Mouse (Mus musculus) hindbrain, embryonic 15.5 days (tissue): ENCODE measurements around the gene 2410004B18Rik. TPM values are rescaled to one million over a fixed set of nuclear protein-coding genes. Genes with fewer than 3 reads are reported as not detected.

Experiments used
- ATAC-seq: fragments of 200-750 bp; cut with Nextera tagmentation; 2 replicates; pipeline ENCODE4 v1.8.0; 2017; ENCODE audit warnings: low read depth, moderate number of reproducible peaks, moderate TSS enrichment; ENCODE audit not compliant: low FRiP score
- H3K27ac ChIP-seq: fragments of 300-500 bp; sonication (generic); replicated peaks from 2 replicates; pipeline ENCODE4 v1.5.1; 2015; ENCODE audit warnings: mild to moderate bottlenecking, inconsistent platforms
- H3K27me3 ChIP-seq: fragments of 300-500 bp; sonication (generic); 2 replicates; pipeline ENCODE4 v1.6.1; 2015; ENCODE audit warnings: control low read depth, inconsistent platforms
- H3K36me3 ChIP-seq: fragments of 300-500 bp; sonication (generic); 2 replicates; pipeline ENCODE4 v1.6.1; 2015; ENCODE audit warnings: control low read depth, inconsistent platforms
- H3K4me1 ChIP-seq: fragments of 300-500 bp; sonication (generic); replicated peaks from 2 replicates; pipeline ENCODE4 v1.6.1; 2015; ENCODE audit warnings: control low read depth, inconsistent platforms
- H3K4me2 ChIP-seq: fragments of 300-500 bp; sonication (generic); 2 replicates; pipeline ENCODE4 v1.6.1; 2015; ENCODE audit warnings: moderate library complexity, mild to moderate bottlenecking, inconsistent platforms
- H3K4me3 ChIP-seq: fragments of 300-500 bp; sonication (generic); 2 replicates; pipeline ENCODE4 v1.5.1; 2015; ENCODE audit warnings: mild to moderate bottlenecking, inconsistent platforms
- H3K9ac ChIP-seq: fragments of 300-500 bp; sonication (generic); 2 replicates; pipeline ENCODE4 v1.6.1; 2015; ENCODE audit warnings: inconsistent platforms
- H3K9me3 ChIP-seq: fragments of 300-500 bp; sonication (generic); 2 replicates; pipeline ENCODE4 v1.6.1; 2016; ENCODE audit warnings: control low read depth, inconsistent platforms
- WGBS: fragments of 180-500 bp; shearing (Covaris S2); methylation state at CpG from one replicate; pipeline ENCODE4 v1.1.7; 2015; 5-methylcytosine and 5-hydroxymethylcytosine counted together
- polyA plus RNA-seq: library from polyadenylated mRNA; unstranded; fragments of >200 nt; fragmentation: Nextera tagmentation; extraction: Ambion mirVana; gene quantifications from 2 replicates; pipeline ENCODE4 v1.2.1, GENCODE M21; 2015

2410004B18Rik gene
- polyA plus RNA-seq, 1 experiment from 2014 or later: 81.0 TPM

DNA sequence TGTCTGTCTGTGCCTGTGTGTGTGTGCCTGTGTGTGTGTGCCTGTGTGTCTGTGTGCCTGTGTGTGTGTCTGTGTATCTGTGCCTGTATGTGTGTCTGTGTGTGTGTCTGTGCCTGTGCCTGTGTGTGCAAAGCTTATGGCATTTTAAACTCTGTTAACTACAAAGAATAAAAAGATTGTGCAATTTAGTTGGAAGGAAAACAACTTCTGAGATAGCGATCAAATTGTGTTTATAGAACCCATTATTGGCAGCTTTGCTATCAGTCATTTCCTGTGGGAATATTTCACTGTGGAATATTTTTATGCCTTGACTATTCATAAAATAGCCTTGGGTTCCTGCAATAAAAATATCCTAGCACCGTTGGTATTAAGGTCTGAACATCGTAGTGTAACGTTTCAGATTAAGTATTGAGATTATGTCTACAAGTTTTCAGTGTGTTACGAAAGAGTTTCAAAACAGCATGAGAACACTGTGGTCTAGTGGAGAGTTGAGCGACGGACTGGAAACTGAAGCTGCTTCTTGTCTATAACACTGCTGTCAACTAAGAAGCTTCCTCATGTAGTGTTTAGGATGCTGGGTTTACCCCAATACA, 47.6 kb downstream of the 2410004B18Rik start:
- no peak for ATAC-seq
- peaks cover 18% of the 10 kb centered on the region for H3K27me3 ChIP-seq
- 90% methylated on average over 7 of the region's 7 CpGs for WGBS
- peaks cover 21% of the 10 kb centered on the region for H3K4me1 ChIP-seq
- H3K4me2 ChIP-seq: no peak overlapping the region
- H3K9ac ChIP-seq: no peak overlapping the region
- no peaks in the 10 kb centered on the region for H3K9me3 ChIP-seq
- no peak overlapping the region for H3K4me3 ChIP-seq
- H3K27ac ChIP-seq: no peak overlapping the region
- no peaks in the 10 kb centered on the region for H3K36me3 ChIP-seq

DNA sequence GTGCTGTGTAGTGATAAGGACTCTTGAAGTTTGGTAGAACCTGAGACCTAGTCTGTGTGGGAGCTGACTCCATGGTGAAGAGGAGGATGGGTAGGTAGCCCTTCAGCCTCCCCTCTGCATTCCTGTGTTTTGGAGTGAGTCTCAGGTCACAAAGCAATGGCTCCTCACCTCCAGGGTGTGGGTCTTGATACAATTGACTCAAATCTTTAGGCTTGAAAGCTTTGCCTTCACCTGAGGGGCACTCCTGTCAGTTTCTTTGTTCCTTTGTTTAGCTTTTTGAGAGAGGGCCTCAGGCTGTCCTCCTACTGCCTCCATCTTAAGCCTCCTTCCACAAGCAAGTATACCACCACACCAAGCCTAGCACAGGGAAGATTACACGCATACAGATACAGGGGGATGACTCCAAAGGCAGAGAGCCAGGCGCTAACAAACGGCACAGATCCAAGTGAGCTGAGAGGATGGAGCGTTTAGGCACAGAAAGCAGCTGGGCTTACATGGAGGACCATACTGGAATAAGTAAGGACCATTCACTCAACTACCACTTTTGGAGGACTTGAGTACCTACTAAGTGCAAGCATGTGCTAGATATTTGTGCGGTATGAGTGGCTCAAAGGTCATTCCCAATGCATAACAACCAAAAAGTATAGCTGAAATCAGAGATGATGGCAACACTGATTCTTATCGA, 48.6 kb downstream of the 2410004B18Rik start:
- no peak overlapping the region for H3K27ac ChIP-seq
- peaks cover 21% of the 10 kb centered on the region for H3K4me1 ChIP-seq
- peaks cover 18% of the 10 kb centered on the region for H3K27me3 ChIP-seq
- no peak overlapping the region for H3K4me3 ChIP-seq
- no peak for ATAC-seq
- H3K9me3 ChIP-seq: no peaks in the 10 kb centered on the region
- peak overlapping the region; percentile 63; the same call in 1 of the 2 replicates for H3K4me2 ChIP-seq
- H3K9ac ChIP-seq: no peak overlapping the region
- 60% methylated on average over 6 of the region's 6 CpGs for WGBS
- no peaks in the 10 kb centered on the region for H3K36me3 ChIP-seq

GRCm38 (mm10) chr3:145987268-145987969, 49.6 kb downstream of the 2410004B18Rik start, which contains the start of gene Syde2:
Gene Syde2 (plus strand): TSS chr3:145987870.
- WGBS: under 1% methylated on average over 60 of the region's 65 CpGs
- H3K9me3 ChIP-seq: no peaks in the 10 kb centered on the region
- H3K4me2 ChIP-seq: peak within 1 kb of the TSS; percentile 63
- peak within 1 kb of the TSS; percentile 49 for H3K9ac ChIP-seq
- peaks cover 21% of the 10 kb centered on the region for H3K4me1 ChIP-seq
- ATAC-seq: peak; percentile 89
- H3K36me3 ChIP-seq: no peaks in the 10 kb centered on the region
- peak within 1 kb of the TSS; percentile 87 for H3K4me3 ChIP-seq
- peak within 1 kb of the TSS; percentile 71 for H3K27ac ChIP-seq
- H3K27me3 ChIP-seq: peaks cover 18% of the 10 kb centered on the region

GRCm38 (mm10) chr3:145987970-145988683, 50.3 kb downstream of the 2410004B18Rik start:
- under 1% methylated on average over 91 of the region's 101 CpGs for WGBS

DNA sequence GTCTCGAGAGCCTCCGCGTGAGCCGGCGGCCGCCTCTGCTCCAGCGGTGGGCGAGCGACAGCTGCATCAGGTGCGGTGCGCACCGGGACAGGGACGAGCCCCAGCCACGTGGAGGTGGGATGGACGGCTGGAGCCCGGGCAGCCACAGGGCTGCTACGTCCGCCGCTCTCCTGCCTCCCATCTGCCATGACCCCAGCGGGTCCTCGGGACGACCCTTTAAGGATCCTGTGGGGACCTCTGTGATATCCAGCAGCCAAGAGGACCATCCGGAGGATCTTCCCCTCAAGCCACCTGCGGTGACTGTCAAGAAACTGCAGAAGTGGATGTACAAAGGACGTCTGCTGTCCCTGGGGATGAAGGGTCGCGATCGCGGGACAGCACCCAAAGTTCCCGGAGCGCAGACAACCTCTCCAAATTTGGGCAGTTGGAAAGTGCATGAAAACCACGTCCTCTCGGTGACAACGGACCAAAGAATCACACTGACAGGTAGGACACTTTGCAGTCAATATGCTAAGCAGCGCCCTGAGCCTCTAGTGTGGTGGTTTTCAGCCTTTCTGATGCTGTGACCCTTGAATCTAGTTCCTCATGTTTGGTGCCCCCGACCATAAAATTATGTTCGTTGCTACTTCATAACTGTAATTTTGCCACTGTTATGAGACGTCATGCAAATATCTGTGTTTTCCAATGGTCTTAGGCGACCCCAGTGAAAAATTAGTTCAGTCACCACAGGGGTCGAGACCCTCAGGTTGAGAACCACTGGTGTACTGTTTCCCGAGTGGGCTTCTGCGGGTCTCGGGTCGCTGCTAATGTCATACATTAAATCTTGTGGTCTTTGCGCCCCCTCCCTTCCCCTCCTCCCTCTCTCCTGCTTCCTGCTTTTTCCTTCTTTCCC, 51.1 kb downstream of the 2410004B18Rik start:
- WGBS: under 1% methylated on average over 45 of the region's 45 CpGs
- Histone ChIP-seq H3K4me2 (peak overlapping the region; percentile 63), H3K27me3 (peaks cover 18% of the 10 kb centered on the region), H3K9ac (peak overlapping the region; percentile 49), H3K4me1 (peaks cover 21% of the 10 kb centered on the region), H3K36me3 (no peaks in the 10 kb centered on the region), H3K27ac (no peak overlapping the region), H3K9me3 (no peaks in the 10 kb centered on the region), H3K4me3 (peak overlapping the region; percentile 87)
- no peak for ATAC-seq

More at GRCm38 (mm10) chr3:145987970-145988683, 50.3 kb downstream of the 2410004B18Rik start:
- H3K4me3 ChIP-seq: peak overlapping the region; percentile 87
- no peaks in the 10 kb centered on the region for H3K9me3 ChIP-seq
- H3K27ac ChIP-seq: peak overlapping the region; percentile 71
- no peaks in the 10 kb centered on the region for H3K36me3 ChIP-seq
- H3K4me1 ChIP-seq: peaks cover 21% of the 10 kb centered on the region
- peak; percentile 74 for ATAC-seq
- peak overlapping the region; percentile 63 for H3K4me2 ChIP-seq
- H3K9ac ChIP-seq: peak overlapping the region; percentile 49
- H3K27me3 ChIP-seq: peaks cover 18% of the 10 kb centered on the region

GRCm38 (mm10) chr3:145989576-145990081, 51.8 kb downstream of the 2410004B18Rik start:
- Histone ChIP-seq H3K27me3 (peaks cover 18% of the 10 kb centered on the region), H3K4me2 (peak overlapping the region; percentile 63), H3K9ac (no peak overlapping the region), H3K9me3 (no peaks in the 10 kb centered on the region), H3K27ac (no peak overlapping the region), H3K4me1 (peaks cover 21% of the 10 kb centered on the region), H3K4me3 (peak overlapping the region; percentile 87), H3K36me3 (no peaks in the 10 kb centered on the region)
- ATAC-seq: no peak
- WGBS: 10% methylated on average over 11 of the region's 11 CpGs

DNA sequence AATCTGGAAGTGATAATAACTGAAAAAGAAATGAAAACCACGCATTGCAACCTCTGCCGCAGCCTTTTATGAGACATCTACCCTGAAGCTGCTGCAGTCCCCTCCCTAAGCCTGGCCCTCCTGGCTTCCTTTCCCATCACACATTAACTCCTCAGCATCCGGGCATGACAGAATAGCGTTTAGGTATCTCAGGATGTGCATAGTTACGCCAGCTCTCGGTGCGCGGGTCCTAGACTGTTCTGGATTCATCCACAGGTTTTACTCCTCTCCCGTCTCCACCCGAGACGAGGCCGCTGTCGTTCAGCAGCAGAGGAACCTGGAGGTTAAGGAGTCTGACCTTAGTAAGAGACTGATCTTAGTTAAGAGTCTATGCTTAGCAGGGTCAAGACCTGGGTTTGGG, 53.3 kb downstream of the 2410004B18Rik start:
- H3K9me3 ChIP-seq: no peaks in the 10 kb centered on the region
- peaks cover 21% of the 10 kb centered on the region for H3K4me1 ChIP-seq
- no peak overlapping the region for H3K9ac ChIP-seq
- H3K36me3 ChIP-seq: no peaks in the 10 kb centered on the region
- no peak overlapping the region for H3K4me2 ChIP-seq
- H3K4me3 ChIP-seq: no peak overlapping the region
- H3K27me3 ChIP-seq: peaks cover 10% of the 10 kb centered on the region
- 90% methylated on average over 13 of the region's 13 CpGs for WGBS
- no peak overlapping the region for H3K27ac ChIP-seq
- ATAC-seq: no peak

- H3K27ac ChIP-seq: no peak overlapping the region
- H3K4me2 ChIP-seq: no peak overlapping the region
- H3K4me1 ChIP-seq: peaks cover 21% of the 10 kb centered on the region
- no peaks in the 10 kb centered on the region for H3K36me3 ChIP-seq
- 90% methylated on average over 10 of the region's 10 CpGs for whole genome bisulfite sequencing
- no peak overlapping the region for H3K9ac ChIP-seq
- no peak for ATAC-seq
- H3K4me3 ChIP-seq: no peak overlapping the region
- no peaks in the 10 kb centered on the region for H3K9me3 ChIP-seq
- 0 out of 2 replicates have a peak, but pooled peaks cover 2% of the 10 kb centered on the region for H3K27me3 ChIP-seq
Observed at GRCm38 (mm10) chr3:145991976-145992730, 54.3 kb downstream of the 2410004B18Rik start.

GRCm38 (mm10) chr3:145992796-145993195, 55.0 kb downstream of the 2410004B18Rik start:
- H3K9ac ChIP-seq: no peak overlapping the region
- H3K4me1 ChIP-seq: peaks cover 17% of the 10 kb centered on the region
- no peak overlapping the region for H3K27ac ChIP-seq
- no peak overlapping the region for H3K4me3 ChIP-seq
- no peaks in the 10 kb centered on the region for H3K9me3 ChIP-seq
- H3K36me3 ChIP-seq: no peaks in the 10 kb centered on the region
- no peak for ATAC-seq
- H3K4me2 ChIP-seq: no peak overlapping the region
- 0 out of 2 replicates have a peak, but pooled peaks cover 2% of the 10 kb centered on the region for H3K27me3 ChIP-seq
- 85% methylated on average over 10 of the region's 10 CpGs for WGBS

DNA sequence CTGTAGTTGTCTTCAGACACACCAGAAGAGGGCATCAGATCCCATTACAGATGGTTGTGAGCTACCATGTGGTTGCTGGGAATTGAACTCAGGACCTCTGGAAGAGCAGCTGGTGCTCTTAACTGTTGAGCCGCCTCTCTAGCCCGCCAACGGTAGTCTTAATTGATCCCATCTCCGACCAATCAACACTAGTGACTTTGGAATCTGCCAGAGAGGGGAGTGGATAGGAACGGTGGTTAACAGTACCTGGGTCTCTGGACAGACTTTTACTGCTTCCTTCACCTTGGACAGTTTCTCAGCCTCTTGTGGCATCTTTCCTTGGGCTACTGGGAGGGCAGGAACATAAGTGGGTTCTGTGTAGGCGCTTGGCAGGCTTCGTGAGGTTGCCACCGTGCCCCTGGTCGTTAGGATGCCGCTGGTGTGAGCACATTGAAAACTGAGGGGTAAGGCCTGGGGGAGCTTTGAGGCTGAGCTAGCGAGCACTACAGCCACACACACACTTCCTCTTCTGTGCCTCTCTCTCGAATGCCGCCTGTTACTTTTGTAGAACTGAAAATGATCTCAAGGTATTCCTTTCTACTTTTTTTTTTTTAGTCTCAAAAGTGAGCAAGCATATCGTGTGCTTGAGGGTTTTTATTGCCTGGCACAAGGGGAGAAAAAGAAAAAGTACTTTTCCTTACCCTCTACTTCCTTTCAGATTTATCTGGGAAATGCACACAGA, 55.8 kb downstream of the 2410004B18Rik start:
- H3K36me3 ChIP-seq: no peaks in the 10 kb centered on the region

More for the DNA sequence above, 55.8 kb downstream of the 2410004B18Rik start:
- Histone ChIP-seq H3K9ac (no peak overlapping the region), H3K4me2 (no peak overlapping the region), H3K27ac (no peak overlapping the region), H3K27me3 (0 out of 2 replicates have a peak, but pooled peaks cover 2% of the 10 kb centered on the region), H3K4me1 (peaks cover 9% of the 10 kb centered on the region), H3K9me3 (no peaks in the 10 kb centered on the region), H3K4me3 (no peak overlapping the region)
- 88% methylated on average over 14 of the region's 14 CpGs for WGBS
- ATAC-seq: no peak
